ENCODE assay signal across 9 mouse cellular contexts in genomic region chr1:164247442-164247841, GRCm38 (mm10). TPM values are rescaled to one million over a fixed set of nuclear protein-coding genes. Genes with fewer than 3 reads are reported as not detected.
DNase-seq lines count a peak whose midpoint lies in the region; ATAC-seq lines count a peak whose summit lies in the region.
"Had no signal": no experiment of that assay in that cellular context is flagged by ENCODE, and none has a peak within 500 bp of the region (broad histone marks: within the 10 kb centered on the region; RNA-seq: fewer than 3 reads in every experiment).

No protein-coding gene starts in this region.

- H3K4me2 ChIP-seq in neural tube, embryonic 11.5 days (ENCODE audit: low read depth), result peak overlapping the region; percentile 50
- peak overlapping the region; percentile 67; the same call in 1 of the 2 replicates for H3K4me2 ChIP-seq in limb, embryonic 15.5 days
- H3K4me2 ChIP-seq in stomach, embryonic 16.5 days (ENCODE audit: low read depth, low read length), result peak overlapping the region; percentile 62

- peak overlapping the region; percentile 41; the same call in 1 of the 2 replicates for H3K9ac ChIP-seq in neural tube, embryonic 11.5 days (ENCODE audit: low read length)
- no peak overlapping the region for H3K9ac ChIP-seq in limb, embryonic 15.5 days
- H3K9ac ChIP-seq in stomach, embryonic 16.5 days (ENCODE audit: low read length), result peak overlapping the region; percentile 78

- H3K4me3 ChIP-seq in erythroblast, embryonic 14.5 days (replicated peaks), result peak overlapping the region; percentile 65
- H3K4me3 ChIP-seq in neural tube, embryonic 11.5 days (ENCODE audit: low read depth, low read length), result no peak overlapping the region
- H3K4me3 ChIP-seq in limb, embryonic 15.5 days, result no peak overlapping the region
- H3K4me3 ChIP-seq in stomach, embryonic 16.5 days (replicated peaks; ENCODE audit: low read length), result no peak overlapping the region

- H3K9me3 ChIP-seq in erythroblast, embryonic 14.5 days (ENCODE audit: control insufficient read depth, low read length), result no peaks in the 10 kb centered on the region
- no peaks in the 10 kb centered on the region for H3K9me3 ChIP-seq in neural tube, embryonic 11.5 days (ENCODE audit: control insufficient read depth, low read length)
- no peaks in the 10 kb centered on the region for H3K9me3 ChIP-seq in limb, embryonic 15.5 days
- no peaks in the 10 kb centered on the region for H3K9me3 ChIP-seq in stomach, embryonic 16.5 days (replicated peaks; ENCODE audit: control insufficient read depth, low read length)

- H3K4me1 ChIP-seq in erythroblast, embryonic 14.5 days (ENCODE audit: control insufficient read depth), result peaks cover 40% of the 10 kb centered on the region
- H3K4me1 ChIP-seq in neural tube, embryonic 11.5 days (ENCODE audit: control insufficient read depth, insufficient read depth, low read length), result peaks cover 7% of the 10 kb centered on the region
- H3K4me1 ChIP-seq in limb, embryonic 15.5 days, result peaks cover 21% of the 10 kb centered on the region
- H3K4me1 ChIP-seq in stomach, embryonic 16.5 days (ENCODE audit: control insufficient read depth, insufficient read depth, low read length), result peaks cover 16% of the 10 kb centered on the region

- DNase-seq in neural tube, embryonic 11.5 days (ENCODE audit: low spot score), result peak; percentile 13
- no peak for DNase-seq in neural tube, embryonic 10.5 days (ENCODE audit: extremely low spot score, low spot score)
- DNase-seq in kidney, postnatal 10 days, result no peak
- DNase-seq in frontal cortex, adult 2 months (ENCODE audit: extremely low spot score in 1 of 2, low spot score in 1 of 2), result no peak
- DNase-seq: thymus, adult 2 months had no signal

- no peak overlapping the region for H3K27ac ChIP-seq in neural tube, embryonic 11.5 days (ENCODE audit: low read depth, low read length)
- H3K27ac ChIP-seq in limb, embryonic 15.5 days, result no peak overlapping the region
- H3K27ac ChIP-seq in stomach, embryonic 16.5 days (ENCODE audit: low read length), result no peak overlapping the region

- WGBS in neural tube, embryonic 11.5 days, result 39% methylated on average over 8 of the region's 8 CpGs
- WGBS in limb, embryonic 15.5 days, result 53% methylated on average over 8 of the region's 8 CpGs
- WGBS in stomach, embryonic 16.5 days, result 46% methylated on average over 8 of the region's 8 CpGs

- H3K27me3 ChIP-seq in erythroblast, embryonic 14.5 days (ENCODE audit: control insufficient read depth), result peaks cover 4% of the 10 kb centered on the region; the same call in 1 of the 2 replicates
- no peaks in the 10 kb centered on the region for H3K27me3 ChIP-seq in neural tube, embryonic 11.5 days (ENCODE audit: control insufficient read depth, insufficient read depth, low read length)
- H3K27me3 ChIP-seq in limb, embryonic 15.5 days, result no peaks in the 10 kb centered on the region
- no peaks in the 10 kb centered on the region for H3K27me3 ChIP-seq in stomach, embryonic 16.5 days (ENCODE audit: control insufficient read depth, insufficient read depth, low read length)

- H3K36me3 ChIP-seq in erythroblast, embryonic 14.5 days (ENCODE audit: control insufficient read depth), result no peaks in the 10 kb centered on the region
- no peaks in the 10 kb centered on the region for H3K36me3 ChIP-seq in neural tube, embryonic 11.5 days (ENCODE audit: control insufficient read depth, insufficient read depth, low read length)
- H3K36me3 ChIP-seq in limb, embryonic 15.5 days, result no peaks in the 10 kb centered on the region
- H3K36me3 ChIP-seq in stomach, embryonic 16.5 days (ENCODE audit: control insufficient read depth, insufficient read depth, low read length), result no peaks in the 10 kb centered on the region

- no peak for ATAC-seq in erythroblast, adult 5-6 weeks (replicated peaks; ENCODE audit: low FRiP score, poor library complexity, severe bottlenecking)
- no peak for ATAC-seq in neural tube, embryonic 11.5 days (ENCODE audit: insufficient read depth, low FRiP score, low TSS enrichment)
- ATAC-seq in limb, embryonic 15.5 days (ENCODE audit: insufficient number of reproducible peaks, low FRiP score, low TSS enrichment, low read depth), result no peak
- no peak for ATAC-seq in stomach, embryonic 16.5 days (ENCODE audit: insufficient read depth, low FRiP score)

RNA-seq across cellular contexts. Expression of gene Slc19a2, which starts 1.4 kb away (rescaled TPM):
- 0.07 and 0.36 TPM in 2 replicates for polyA plus RNA-seq in erythroblast, embryonic 14.5 days (2012)
- 1.9 and 2.7 TPM in 2 replicates for total RNA-seq in erythroblast, adult 5-6 weeks (2015; ENCODE audit: low replicate concordance)
- total RNA-seq in erythroblast, adult 5-6 weeks (2017; ENCODE audit: low replicate concordance), result 1.8 and 3.8 TPM in 2 replicates
- 10.5 and 11.0 TPM in 2 replicates for polyA plus RNA-seq in neural tube, embryonic 11.5 days (2014; fragmentation: Nextera tagmentation; extraction: Ambion mirVana)
- polyA plus RNA-seq in limb, embryonic 15.5 days (2015; fragmentation: Nextera tagmentation; extraction: Ambion mirVana), result 11.6 and 11.9 TPM in 2 replicates
- polyA plus RNA-seq in stomach, embryonic 16.5 days (2015; fragmentation: Nextera tagmentation; extraction: Ambion mirVana), result 15.3 and 15.9 TPM in 2 replicates
- 11.7 and 12.4 TPM in 2 replicates for polyA plus RNA-seq in frontal cortex, adult 2 months (2012; rRNA removed)

RNA-seq across cellular contexts. Expression of gene Ccdc181, which starts 27.9 kb away (rescaled TPM):
- polyA plus RNA-seq in erythroblast, embryonic 14.5 days (2012), result 0.07 and 0.22 TPM in 2 replicates
- total RNA-seq in erythroblast, adult 5-6 weeks (2015; ENCODE audit: low replicate concordance), result 3.3 and 4.8 TPM in 2 replicates
- total RNA-seq in erythroblast, adult 5-6 weeks (2017; ENCODE audit: low replicate concordance), result 2.1 and 2.5 TPM in 2 replicates
- polyA plus RNA-seq in neural tube, embryonic 11.5 days (2014; fragmentation: Nextera tagmentation; extraction: Ambion mirVana), result 12.6 and 13.5 TPM in 2 replicates
- 5.5 and 6.4 TPM in 2 replicates for polyA plus RNA-seq in limb, embryonic 15.5 days (2015; fragmentation: Nextera tagmentation; extraction: Ambion mirVana)
- polyA plus RNA-seq in stomach, embryonic 16.5 days (2015; fragmentation: Nextera tagmentation; extraction: Ambion mirVana), result 10.8 and 11.5 TPM in 2 replicates
- polyA plus RNA-seq in frontal cortex, adult 2 months (2012; rRNA removed), result 22.1 and 22.8 TPM in 2 replicates

RNA-seq across cellular contexts. Expression of gene Nme7, which starts 56.5 kb away (rescaled TPM):
- polyA plus RNA-seq in erythroblast, embryonic 14.5 days (2012), result 0.14 and 0.27 TPM in 2 replicates
- total RNA-seq in erythroblast, adult 5-6 weeks (2015; ENCODE audit: low replicate concordance), result 13.0 and 22.5 TPM in 2 replicates
- 12.0 and 14.9 TPM in 2 replicates for total RNA-seq in erythroblast, adult 5-6 weeks (2017; ENCODE audit: low replicate concordance)
- 32.4 and 35.4 TPM in 2 replicates for polyA plus RNA-seq in neural tube, embryonic 11.5 days (2014; fragmentation: Nextera tagmentation; extraction: Ambion mirVana)
- polyA plus RNA-seq in limb, embryonic 15.5 days (2015; fragmentation: Nextera tagmentation; extraction: Ambion mirVana), result 30.3 and 31.4 TPM in 2 replicates
- polyA plus RNA-seq in stomach, embryonic 16.5 days (2015; fragmentation: Nextera tagmentation; extraction: Ambion mirVana), result 30.3 and 33.8 TPM in 2 replicates
- 22.2 and 24.7 TPM in 2 replicates for polyA plus RNA-seq in frontal cortex, adult 2 months (2012; rRNA removed)

RNA-seq across cellular contexts. Expression of gene Blzf1, which starts 59.8 kb away (rescaled TPM):
- polyA plus RNA-seq in erythroblast, embryonic 14.5 days (2012), result 0.12 and 0.21 TPM in 2 replicates
- total RNA-seq in erythroblast, adult 5-6 weeks (2015; ENCODE audit: low replicate concordance), result 6.1 and 11.5 TPM in 2 replicates
- total RNA-seq in erythroblast, adult 5-6 weeks (2017; ENCODE audit: low replicate concordance), result 3.2 and 11.4 TPM in 2 replicates
- polyA plus RNA-seq in neural tube, embryonic 11.5 days (2014; fragmentation: Nextera tagmentation; extraction: Ambion mirVana), result 28.3 and 28.9 TPM in 2 replicates
- 45.5 and 46.2 TPM in 2 replicates for polyA plus RNA-seq in limb, embryonic 15.5 days (2015; fragmentation: Nextera tagmentation; extraction: Ambion mirVana)
- 34.3 and 39.2 TPM in 2 replicates for polyA plus RNA-seq in stomach, embryonic 16.5 days (2015; fragmentation: Nextera tagmentation; extraction: Ambion mirVana)
- 20.8 and 22.8 TPM in 2 replicates for polyA plus RNA-seq in frontal cortex, adult 2 months (2012; rRNA removed)

Comparison
In these comparisons a context has a peak if more than half of its experiments do, and no peak if none do; other contexts are left out.
1. RNA of gene Nme7, which starts 56.5 kb away (polyA plus RNA-seq): 32.4 to 35.4 TPM in neural tube, embryonic 11.5 days, 30.3 to 31.4 TPM in limb, embryonic 15.5 days, 30.3 to 33.8 TPM in stomach, embryonic 16.5 days and 22.2 to 24.7 TPM in frontal cortex, adult 2 months; 0.14 to 0.27 TPM in erythroblast, embryonic 14.5 days; every median in the first group is over 10 times any median in the second.
2. Peak in every context shown above with its lines, with median percentiles within 50 percentile points of each other: H3K4me2 ChIP-seq.